Mouse (Mus musculus) embryonic facial prominence, embryonic 14.5 days (tissue): Measurements from ENCODE around the gene Dip2a. TPM values are rescaled to one million over a fixed set of nuclear protein-coding genes. Genes with fewer than 3 reads are reported as not detected.

Source experiments
- ATAC-seq: fragments of 200-750 bp; cut with Nextera tagmentation; 2 replicates; pipeline ENCODE4 v1.8.0; 2017; ENCODE audit warnings: low read depth, moderate number of reproducible peaks, moderate TSS enrichment
- DNase-seq: peaks from one replicate; pipeline ENCODE4 v3.0.0-alpha.2; 2015; ENCODE audit warnings: low spot score
- H3K27ac ChIP-seq: fragments of 300-500 bp; sonication (generic); replicated peaks from 2 replicates; pipeline ENCODE4 v1.5.1; 2014; ENCODE audit warnings: low read depth, mild to moderate bottlenecking, low read length, moderate library complexity
- H3K27me3 ChIP-seq: fragments of 300-500 bp; sonication (generic); replicated peaks from 2 replicates; pipeline ENCODE4 v1.6.1; 2014; ENCODE audit warnings: low read length; ENCODE audit not compliant: control insufficient read depth, insufficient read depth
- H3K36me3 ChIP-seq: fragments of 300-500 bp; sonication (generic); 2 replicates; pipeline ENCODE4 v1.6.1; 2014; ENCODE audit warnings: low read length, mixed read lengths; ENCODE audit not compliant: control insufficient read depth, insufficient read depth
- H3K4me1 ChIP-seq: fragments of 300-500 bp; sonication (generic); 2 replicates; pipeline ENCODE4 v1.6.1; 2014; ENCODE audit warnings: antibody characterized with exemption, low read length; ENCODE audit not compliant: control insufficient read depth, insufficient read depth
- H3K4me2 ChIP-seq: fragments of 300-500 bp; sonication (generic); 2 replicates; pipeline ENCODE4 v1.6.1; 2014; ENCODE audit warnings: low read depth, mild to moderate bottlenecking, low read length, moderate library complexity, mixed read lengths
- H3K4me3 ChIP-seq: fragments of 300-500 bp; sonication (generic); 2 replicates; pipeline ENCODE4 v1.5.1; 2014; ENCODE audit warnings: low read depth, mild to moderate bottlenecking, low read length
- H3K9ac ChIP-seq: fragments of 300-500 bp; sonication (generic); 2 replicates; pipeline ENCODE4 v1.6.1; 2014; ENCODE audit warnings: low read depth, mild to moderate bottlenecking, low read length, moderate library complexity, mixed read lengths
- H3K9me3 ChIP-seq: fragments of 300-500 bp; sonication (generic); 2 replicates; pipeline ENCODE4 v1.6.1; 2016; ENCODE audit warnings: low read length; ENCODE audit not compliant: control insufficient read depth
- WGBS: fragments of 180-500 bp; shearing (Covaris S2); extraction: QIAGEN DNeasy Blood & Tissue Kit; methylation state at CpG from one replicate; pipeline ENCODE4 v1.1.7; 2014; 5-methylcytosine and 5-hydroxymethylcytosine counted together
- polyA plus RNA-seq: library from polyadenylated mRNA; unstranded; fragments of >200 nt; fragmentation: Nextera tagmentation; extraction: Ambion mirVana; gene quantifications from 2 replicates; pipeline ENCODE4 v1.2.1, GENCODE M21; 2014

Gene Dip2a
- polyA plus RNA-seq, 1 experiment from 2014 or later: 7.7 TPM

DNA sequence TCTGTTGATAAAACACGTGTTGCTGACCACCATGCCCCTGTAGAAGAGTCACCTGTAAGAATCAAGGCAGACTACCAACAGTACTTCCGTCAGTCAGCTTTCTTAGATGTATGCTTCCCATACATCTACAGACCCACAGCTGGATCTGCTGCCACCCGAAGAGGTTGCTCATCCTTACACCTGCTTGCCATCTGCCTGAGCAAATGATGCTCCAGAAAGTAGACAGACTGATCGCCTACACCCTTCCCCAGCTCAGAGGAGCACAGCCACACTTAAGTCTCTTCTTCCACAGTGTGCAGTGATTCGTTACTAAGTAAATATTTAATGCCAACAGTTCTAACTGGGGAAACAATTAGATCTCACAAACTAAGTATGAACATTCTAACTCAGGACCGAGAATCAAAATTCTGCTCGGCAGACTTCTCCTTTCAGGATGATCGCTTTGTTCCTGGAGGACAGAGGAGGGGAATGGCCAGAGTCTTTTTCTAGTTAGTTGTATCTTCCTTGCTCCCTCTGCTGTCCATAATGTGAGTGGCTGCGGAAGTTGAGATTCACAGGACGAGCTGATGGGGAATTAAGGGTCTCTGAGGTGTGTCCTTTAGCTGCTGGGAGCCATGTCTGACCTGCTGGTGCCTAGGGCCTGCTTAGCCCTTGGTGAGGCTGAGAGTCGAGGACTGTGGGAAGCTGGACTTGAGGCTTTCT, 84.6 kb downstream of the Dip2a start:
- WGBS: 59% methylated on average over 11 of the region's 11 CpGs
- no peak overlapping the region for H3K4me2 ChIP-seq
- no peak overlapping the region for H3K9ac ChIP-seq
- no peak overlapping the region for H3K4me3 ChIP-seq
- ATAC-seq (no peak), DNase-seq (peak; percentile 34)
- H3K27me3 ChIP-seq: no peaks in the 10 kb centered on the region
- no peaks in the 10 kb centered on the region for H3K4me1 ChIP-seq
- H3K36me3 ChIP-seq: peaks cover 25% of the 10 kb centered on the region
- no peaks in the 10 kb centered on the region for H3K9me3 ChIP-seq
- H3K27ac ChIP-seq: no peak overlapping the region

DNA sequence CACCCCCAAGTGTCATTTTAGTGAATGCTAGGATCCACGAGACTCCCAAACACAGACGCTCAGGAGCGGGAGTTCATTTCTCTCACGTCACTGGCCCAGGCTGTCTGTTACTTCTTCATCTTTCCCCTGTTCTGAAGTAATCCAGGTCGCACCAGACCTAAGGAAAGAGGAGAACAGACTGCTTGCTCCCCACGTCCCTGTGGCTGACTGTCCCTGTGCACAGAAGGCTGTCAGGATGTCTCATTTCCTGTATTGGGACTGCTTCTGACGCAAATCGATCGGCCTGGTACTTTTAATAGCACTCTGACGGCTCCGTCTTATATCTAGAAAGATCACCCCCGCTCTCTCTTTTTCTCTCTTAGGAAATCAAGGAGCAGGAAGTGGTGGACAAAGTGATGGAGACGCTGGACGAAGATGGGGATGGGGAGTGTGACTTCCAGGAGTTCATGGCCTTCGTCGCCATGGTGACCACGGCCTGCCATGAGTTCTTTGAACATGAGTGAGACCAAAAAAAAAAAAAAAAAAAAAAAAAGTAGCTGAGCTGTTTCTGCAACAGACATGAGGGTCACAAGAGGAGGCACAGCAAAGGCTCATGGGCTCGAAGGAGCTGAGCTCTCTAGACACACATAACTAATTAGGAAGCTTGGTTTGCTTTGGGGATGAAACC, 85.4 kb downstream of the Dip2a start:
- H3K9me3 ChIP-seq: no peaks in the 10 kb centered on the region
- H3K4me3 ChIP-seq: no peak overlapping the region
- no peak overlapping the region for H3K27ac ChIP-seq
- ATAC-seq (no peak), DNase-seq (no peak)
- no peaks in the 10 kb centered on the region for H3K27me3 ChIP-seq
- no peak overlapping the region for H3K9ac ChIP-seq
- H3K36me3 ChIP-seq: peaks cover 18% of the 10 kb centered on the region
- 76% methylated on average over 18 of the region's 18 CpGs for WGBS
- H3K4me2 ChIP-seq: no peak overlapping the region
- H3K4me1 ChIP-seq: no peaks in the 10 kb centered on the region

DNA sequence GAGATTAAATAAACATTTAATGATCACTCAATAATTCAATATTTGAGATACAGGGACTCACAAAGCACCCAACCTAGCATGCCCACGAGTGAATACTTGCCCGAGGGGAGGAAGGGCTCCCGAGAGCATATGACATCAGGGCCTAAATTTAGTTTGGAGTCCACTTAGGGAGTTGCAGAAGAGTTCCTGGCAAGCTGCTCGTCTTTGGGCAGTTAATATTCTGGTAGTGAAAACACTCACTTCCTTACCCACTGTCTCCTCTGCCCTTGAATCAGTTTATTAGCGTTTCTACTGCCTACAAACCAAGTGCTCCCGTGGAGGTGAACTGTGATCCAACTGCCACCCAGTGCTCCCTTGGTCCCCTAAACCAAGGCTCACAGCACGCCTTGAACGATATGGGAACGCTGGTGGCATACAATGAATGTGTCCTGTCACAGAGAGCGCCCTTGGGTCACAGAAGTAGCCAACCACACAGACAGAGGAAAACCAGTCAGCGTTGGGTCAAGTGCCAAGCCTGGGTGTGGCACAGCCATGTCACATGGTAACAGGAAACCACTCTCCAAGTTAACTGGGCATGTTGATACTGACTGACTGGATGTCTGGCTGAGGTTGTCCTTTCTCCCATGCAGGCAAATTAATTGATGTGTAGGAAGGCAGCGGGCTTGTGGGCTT, 87.2 kb downstream of the Dip2a start:
- Histone ChIP-seq H3K9me3 (no peaks in the 10 kb centered on the region), H3K27me3 (no peaks in the 10 kb centered on the region), H3K9ac (no peak overlapping the region), H3K4me2 (no peak overlapping the region), H3K4me3 (no peak overlapping the region), H3K4me1 (peaks cover 14% of the 10 kb centered on the region; the same call in 1 of the 2 replicates), H3K36me3 (0 out of 2 replicates have a peak, but pooled peaks cover 7% of the 10 kb centered on the region), H3K27ac (no peak overlapping the region)
- WGBS: 82% methylated on average over 12 of the region's 12 CpGs
- ATAC-seq (no peak), DNase-seq (no peak)

DNA sequence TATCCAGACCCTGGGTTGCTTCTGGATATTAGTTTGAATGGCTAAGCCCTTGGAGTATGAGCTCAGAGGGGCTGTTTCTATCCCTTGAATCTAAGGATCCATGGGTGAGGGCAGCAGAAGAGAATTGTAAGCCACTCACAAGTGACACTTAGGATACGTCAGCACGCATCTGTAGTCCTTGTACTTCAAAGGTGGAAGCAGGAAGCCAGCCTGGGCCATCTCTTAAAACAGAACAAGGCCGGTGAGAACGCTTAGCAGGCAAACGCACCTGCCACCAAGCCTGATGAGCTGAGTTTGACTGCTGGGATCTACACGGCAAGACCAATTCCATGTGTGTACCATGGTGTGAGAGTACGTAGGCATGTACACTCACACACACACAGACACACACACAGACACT, 87.9 kb downstream of the Dip2a start:
- ATAC-seq (no peak), DNase-seq (no peak)
- Histone ChIP-seq H3K27me3 (no peaks in the 10 kb centered on the region), H3K4me3 (no peak overlapping the region), H3K4me2 (no peak overlapping the region), H3K36me3 (0 out of 2 replicates have a peak, but pooled peaks cover 4% of the 10 kb centered on the region), H3K4me1 (peaks cover 15% of the 10 kb centered on the region; the same call in 1 of the 2 replicates), H3K27ac (no peak overlapping the region), H3K9ac (no peak overlapping the region), H3K9me3 (no peaks in the 10 kb centered on the region)
- 93% methylated on average over 7 of the region's 7 CpGs for WGBS

GRCm38 (mm10) chr10:76255617-76256016, 89.5 kb downstream of the Dip2a start:
- Histone ChIP-seq H3K36me3 (no peaks in the 10 kb centered on the region), H3K4me3 (no peak overlapping the region), H3K4me1 (peaks cover 15% of the 10 kb centered on the region; the same call in 1 of the 2 replicates), H3K27me3 (no peaks in the 10 kb centered on the region), H3K4me2 (no peak overlapping the region), H3K9ac (no peak overlapping the region), H3K27ac (peak overlapping the region; percentile 41; the same call in 1 of the 2 replicates), H3K9me3 (no peaks in the 10 kb centered on the region)
- DNase-seq (peak; percentile 24), ATAC-seq (no peak)
- WGBS: 69% methylated on average over 6 of the region's 6 CpGs

- peak; percentile 82 for ATAC-seq
- peak; percentile 76 for DNase-seq
- 0 out of 2 replicates have a peak within 1 kb of the TSS, but pooled peaks have one; percentile 16 for H3K9ac ChIP-seq
Measured at GRCm38 (mm10) chr10:76253536-76253935, 91.6 kb downstream of the Dip2a start, which contains the start of gene S100b. Gene S100b, plus strand, starts transcription at chr10:76253853.

DNA sequence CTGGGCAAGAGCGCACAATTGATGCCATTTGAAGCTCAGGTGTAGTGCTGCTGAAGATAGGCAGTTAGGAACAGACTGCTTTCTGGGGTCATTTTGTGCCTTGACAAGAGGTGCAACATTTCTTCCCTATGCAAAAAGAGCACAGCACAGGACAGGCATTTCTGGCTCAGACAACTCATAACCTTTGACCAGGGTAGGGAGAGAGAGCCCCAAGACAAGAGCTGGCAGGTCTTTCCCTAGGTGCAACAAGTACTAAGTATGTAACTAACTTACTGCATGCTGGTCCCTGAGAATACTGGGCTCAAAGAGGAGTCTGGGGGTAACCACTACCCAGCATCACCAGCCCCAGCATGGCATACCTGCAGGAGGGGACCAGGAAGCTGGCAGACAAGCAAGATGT, 92.0 kb downstream of the Dip2a start:
- Histone ChIP-seq H3K27ac (peak overlapping the region; percentile 79), H3K36me3 (no peaks in the 10 kb centered on the region), H3K4me3 (no peak overlapping the region), H3K27me3 (no peaks in the 10 kb centered on the region), H3K9ac (no peak overlapping the region), H3K9me3 (no peaks in the 10 kb centered on the region), H3K4me2 (peak overlapping the region; percentile 36; the same call in 1 of the 2 replicates), H3K4me1 (peaks cover 22% of the 10 kb centered on the region; the same call in 1 of the 2 replicates)
- 100% methylated on average over 1 of the region's 1 CpGs for WGBS
- DNase-seq (no peak), ATAC-seq (no peak)

More at GRCm38 (mm10) chr10:76253536-76253935, 91.6 kb downstream of the Dip2a start, which contains the start of gene S100b:
- Histone ChIP-seq H3K4me2 (peak within 1 kb of the TSS; percentile 36), H3K27ac (peak within 1 kb of the TSS; percentile 79), H3K4me1 (peaks cover 18% of the 10 kb centered on the region; the same call in 1 of the 2 replicates), H3K9me3 (no peaks in the 10 kb centered on the region), H3K36me3 (no peaks in the 10 kb centered on the region), H3K4me3 (peak within 1 kb of the TSS; percentile 23), H3K27me3 (no peaks in the 10 kb centered on the region)
- WGBS: 31% methylated on average over 4 of the region's 4 CpGs

DNA sequence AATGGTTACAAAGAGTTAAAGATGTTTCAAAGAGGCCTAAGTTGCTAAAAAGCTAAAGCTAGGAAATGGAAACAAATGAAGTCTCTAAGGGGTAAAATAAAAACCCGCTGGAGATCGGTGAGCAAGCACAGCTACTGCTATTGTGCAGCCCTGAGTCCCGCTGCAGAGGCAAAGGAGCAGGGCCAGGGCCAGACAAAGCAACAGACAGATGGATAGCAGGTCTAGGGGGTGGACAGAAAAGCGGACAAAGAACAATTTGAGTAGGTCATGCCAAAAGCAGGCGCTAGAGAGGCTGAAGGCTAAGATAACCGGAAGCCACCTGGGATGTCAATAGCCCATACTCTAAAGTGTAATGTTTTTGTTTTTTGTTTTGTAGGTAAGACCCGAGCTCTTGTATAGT, 94.2 kb downstream of the Dip2a start:
- Histone ChIP-seq H3K4me3 (no peak overlapping the region), H3K9ac (no peak overlapping the region), H3K9me3 (no peaks in the 10 kb centered on the region), H3K27ac (no peak overlapping the region), H3K27me3 (no peaks in the 10 kb centered on the region), H3K4me1 (peaks cover 24% of the 10 kb centered on the region; the same call in 1 of the 2 replicates), H3K4me2 (no peak overlapping the region), H3K36me3 (no peaks in the 10 kb centered on the region)
- no peak for DNase-seq
- WGBS: 79% methylated on average over 7 of the region's 7 CpGs
- no peak for ATAC-seq
